Mouse (Mus musculus): ENCODE measurements at regions not wholly inside any gene's neighbourhood (a gene's known extent, or its start where the extent isn't known, plus 50 kb on each side); places are given as distances from the start of the nearest gene placed in this dataset.

DNA sequence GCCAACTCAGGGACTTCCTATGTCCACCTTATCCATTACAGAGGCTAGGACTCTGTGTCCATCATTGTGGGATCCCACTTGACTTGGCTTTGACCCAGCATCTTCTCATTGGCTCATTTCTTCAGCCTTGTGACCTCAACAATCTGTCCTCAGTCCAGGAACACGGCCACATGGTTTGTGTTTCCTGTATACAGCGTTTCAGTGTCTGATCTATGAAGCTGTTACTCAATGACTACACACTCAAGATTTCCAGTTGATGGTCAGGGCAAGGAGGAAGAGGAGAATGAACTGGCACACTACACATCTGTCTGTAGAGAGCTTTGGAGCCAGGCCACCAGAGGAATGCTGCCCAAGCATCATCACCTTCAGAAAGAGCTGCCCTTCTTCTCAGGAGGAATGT is 146.6 kb upstream of the Pgrmc2 start:
- no peak for DNase-seq (ENCODE audit: low spot score)

- DNase-seq (ENCODE audit: low spot score) = peak; percentile 36
Measured at GRCm38 (mm10) chr3:41228536-41228935, 145.7 kb upstream of the Pgrmc2 start.

GRCm38 (mm10) chr3:41220746-41221145 is 137.9 kb upstream of the Pgrmc2 start:
- DNase-seq (ENCODE audit: low spot score) = no peak

- DNase-seq (ENCODE audit: low spot score) = no peak
Measured at GRCm38 (mm10) chr3:41217770-41218169, 134.9 kb upstream of the Pgrmc2 start.

- no peak for DNase-seq (ENCODE audit: low spot score)
Measured at GRCm38 (mm10) chr3:41213533-41213932, 130.7 kb upstream of the Pgrmc2 start.

GRCm38 (mm10) chr3:41210333-41210732 is 127.5 kb upstream of the Pgrmc2 start:
- DNase-seq (ENCODE audit: low spot score) = no peak

- no peak for DNase-seq (ENCODE audit: low spot score)
Measured at GRCm38 (mm10) chr3:41202895-41203294, 120.0 kb upstream of the Pgrmc2 start.

DNA sequence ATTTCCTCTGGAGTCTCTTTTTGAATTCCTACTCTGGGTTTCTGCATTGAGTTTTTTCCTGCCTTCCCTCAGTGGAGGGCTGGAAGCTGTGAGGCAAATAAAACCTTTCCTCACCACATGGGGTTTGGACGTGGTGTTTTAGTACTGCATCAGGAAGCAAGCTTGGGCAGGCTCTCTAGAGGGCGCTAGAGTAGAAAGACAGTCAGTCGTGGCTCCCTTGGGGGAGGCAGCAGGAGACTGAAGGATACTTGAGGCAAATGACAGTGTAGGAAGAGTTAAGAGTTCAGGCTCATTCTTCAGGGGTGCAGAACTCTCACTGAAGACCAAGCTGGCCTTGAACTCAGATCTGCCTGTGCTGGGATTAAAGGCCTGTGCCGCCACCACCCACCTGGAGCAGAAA is 118.9 kb upstream of the Pgrmc2 start:
- DNase-seq (ENCODE audit: low spot score) = no peak

GRCm38 (mm10) chr3:41200026-41200425 is 117.2 kb upstream of the Pgrmc2 start:
- no peak for DNase-seq (ENCODE audit: low spot score)

DNA sequence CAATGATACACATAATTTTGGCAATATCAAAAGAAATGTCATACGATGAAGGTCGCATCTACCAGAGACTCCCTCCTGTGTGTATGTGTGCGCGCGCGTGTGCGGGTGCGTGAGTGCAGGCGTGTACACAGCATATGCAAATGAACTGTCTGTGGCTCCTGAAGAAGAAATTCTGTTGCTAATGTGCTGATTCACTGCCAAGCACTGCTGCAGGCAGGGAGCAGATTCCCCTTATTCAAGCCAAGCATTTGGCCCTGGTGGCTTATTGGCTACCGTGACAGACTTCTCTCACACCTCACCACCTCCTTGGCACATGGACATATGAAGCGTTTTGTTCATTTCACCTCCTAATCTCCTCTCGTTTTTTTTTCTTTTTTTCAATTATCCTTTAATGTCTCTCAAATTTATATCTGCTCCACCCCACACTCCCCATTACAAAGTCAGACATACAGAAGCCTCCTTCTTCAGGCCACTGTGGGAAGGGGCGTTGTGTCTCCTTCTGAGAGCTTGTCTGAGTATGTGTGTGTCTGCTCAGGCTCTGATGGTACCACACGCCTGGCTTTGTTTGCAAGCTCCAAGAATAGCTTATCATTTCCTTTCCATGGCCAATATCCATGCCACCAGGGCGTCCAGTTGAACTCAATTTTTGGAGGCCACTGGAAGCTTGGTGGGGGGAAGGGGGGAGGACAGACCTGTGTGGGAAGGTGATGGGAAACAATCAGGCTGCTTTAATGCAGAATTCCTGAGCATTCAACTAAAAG is 115.5 kb upstream of the Pgrmc2 start:
- peak; percentile 38 for DNase-seq (ENCODE audit: low spot score)

GRCm38 (mm10) chr3:41195113-41195975 is 112.5 kb upstream of the Pgrmc2 start:
- DNase-seq (ENCODE audit: low spot score) = no peak

DNA sequence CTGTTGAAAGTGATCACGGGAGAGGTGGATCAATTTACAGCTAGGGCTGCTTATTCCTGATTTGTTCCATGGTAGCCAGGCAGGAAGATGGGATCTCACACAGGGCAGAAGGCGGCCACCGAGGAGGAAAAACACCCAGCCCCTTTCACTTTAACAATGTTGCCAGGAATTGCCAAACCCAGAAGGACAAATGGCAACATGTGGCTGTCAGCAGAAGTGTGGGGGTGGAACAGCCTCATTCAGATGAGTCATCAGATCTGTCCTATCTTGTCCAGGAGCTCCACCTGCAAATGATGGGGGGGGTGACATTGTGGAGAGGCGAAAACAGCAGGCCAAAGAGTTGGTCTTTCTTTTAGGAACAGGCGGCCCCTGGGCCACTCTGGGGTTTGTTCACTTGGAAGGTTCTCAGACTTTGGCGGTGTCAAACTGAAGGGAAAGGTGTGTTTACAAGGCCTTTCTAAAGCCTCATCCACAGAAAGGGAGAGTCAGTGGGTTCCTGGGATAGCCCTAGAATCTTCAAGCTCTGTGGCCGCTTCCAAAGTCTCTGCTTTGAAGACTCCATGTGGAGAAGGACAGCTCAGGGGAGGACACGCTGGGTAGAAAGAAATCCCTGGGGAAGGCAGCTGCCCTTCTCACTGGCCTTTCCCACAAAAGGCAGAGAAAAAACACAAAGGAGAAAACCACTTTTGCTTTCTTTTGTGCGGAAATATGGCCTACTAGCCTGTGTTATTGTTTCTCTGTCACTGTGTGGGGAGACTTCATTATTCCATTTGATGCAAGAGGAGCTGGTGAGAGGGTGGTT is 111.7 kb upstream of the Pgrmc2 start:
- no peak for DNase-seq (ENCODE audit: low spot score)

DNA sequence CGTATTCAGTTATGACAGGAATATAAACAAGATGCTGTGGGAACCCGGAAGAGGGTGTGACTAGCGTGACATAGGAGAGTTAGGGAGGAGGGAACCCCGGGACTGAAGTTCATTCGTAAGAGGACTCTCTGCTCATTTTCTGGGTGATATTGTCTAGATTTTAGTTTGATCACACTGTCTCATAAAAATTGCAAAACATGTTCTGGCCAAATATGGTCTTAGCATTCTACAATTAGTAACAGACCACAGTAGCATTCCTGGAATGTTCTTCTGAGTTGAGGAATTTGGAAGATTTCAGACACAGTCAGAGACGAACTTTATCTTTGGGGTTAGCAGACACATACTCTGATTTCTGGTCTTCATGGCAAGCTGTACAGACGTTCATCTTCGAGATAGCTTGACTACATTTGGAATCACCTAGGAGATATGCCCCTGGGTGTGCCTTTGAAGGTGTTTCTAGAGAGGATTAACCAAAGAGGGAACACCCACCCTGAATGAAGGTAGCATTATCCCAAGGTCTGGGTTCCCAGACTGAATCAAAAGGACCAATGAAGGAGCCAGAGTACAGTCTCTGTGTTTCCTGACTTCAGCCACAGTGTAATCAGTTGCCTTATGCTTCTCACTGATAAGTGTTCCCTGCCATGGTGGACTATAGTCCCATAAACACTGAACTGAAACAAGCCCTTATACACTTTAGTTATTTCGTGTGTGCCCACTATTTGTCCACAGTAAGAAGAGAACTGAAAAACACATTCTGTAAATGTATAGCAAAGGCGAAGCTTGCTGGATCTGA is 102.7 kb upstream of the Pgrmc2 start:
- DNase-seq (ENCODE audit: low spot score) = no peak

DNA sequence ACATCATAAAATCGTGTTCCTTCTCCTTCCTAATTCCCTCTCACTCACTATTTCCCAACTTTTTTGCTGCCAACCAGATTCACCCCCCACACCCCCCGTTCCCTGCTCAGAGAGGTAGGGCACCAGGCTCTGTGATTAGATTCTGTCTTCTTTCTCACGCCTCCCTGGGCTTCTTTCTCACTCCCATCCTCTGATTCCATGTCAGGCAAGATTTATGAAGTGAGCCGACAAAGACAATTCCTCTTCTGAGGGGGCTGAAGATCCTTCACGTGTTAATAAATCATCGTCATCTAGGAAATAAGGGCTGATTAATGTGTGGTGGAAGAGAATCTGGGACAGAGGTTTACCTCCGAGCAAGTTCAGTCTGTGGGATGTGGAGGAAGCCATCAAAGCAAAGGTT is 101.5 kb upstream of the Pgrmc2 start:
- no peak for DNase-seq (ENCODE audit: low spot score)

DNA sequence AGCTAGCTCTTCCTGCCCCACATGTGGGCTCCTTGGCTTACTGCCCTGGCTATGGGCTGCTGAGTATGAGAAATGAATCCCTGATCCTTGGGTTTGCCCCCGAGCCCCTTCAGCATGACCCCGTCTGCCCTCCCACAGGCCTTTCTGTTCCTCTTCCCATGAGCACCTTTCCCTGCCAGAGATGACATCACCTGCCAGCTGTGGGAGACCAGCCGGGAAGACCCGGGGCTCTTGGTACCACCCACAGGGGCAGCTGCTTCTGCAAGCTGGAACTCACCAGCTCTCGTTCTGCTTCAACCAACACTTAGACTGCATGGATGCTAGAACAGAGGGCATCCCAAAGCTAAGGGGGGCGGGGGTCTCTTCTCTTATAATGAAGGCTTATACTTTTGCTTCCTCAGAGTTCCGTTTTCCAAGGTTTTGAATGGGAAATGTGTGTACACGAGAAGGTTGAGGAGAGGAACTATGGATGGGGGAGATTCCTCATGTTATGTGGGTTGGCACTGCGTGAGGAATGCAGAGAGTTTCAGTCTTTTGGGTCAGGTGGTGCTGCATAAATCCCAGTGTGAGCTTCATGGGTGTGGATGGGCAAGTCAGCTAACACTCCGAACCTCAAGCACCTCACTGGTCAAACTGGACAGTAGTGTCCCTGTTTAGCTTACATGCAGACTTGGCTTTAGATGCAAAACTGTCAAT is 100.2 kb upstream of the Pgrmc2 start:
- DNase-seq (ENCODE audit: low spot score) = no peak

GRCm38 (mm10) chr3:41182036-41182899 is 99.4 kb upstream of the Pgrmc2 start:
- peak; percentile 67 for DNase-seq (ENCODE audit: low spot score)

GRCm38 (mm10) chr3:41181438-41181837 is 98.6 kb upstream of the Pgrmc2 start:
- DNase-seq (ENCODE audit: low spot score) = no peak

- DNase-seq (ENCODE audit: low spot score) = no peak
Measured at GRCm38 (mm10) chr3:41180911-41181310, 98.1 kb upstream of the Pgrmc2 start.

- DNase-seq (ENCODE audit: low spot score) = no peak
Measured at GRCm38 (mm10) chr3:41179037-41179880, 96.4 kb upstream of the Pgrmc2 start.
